Mouse (Mus musculus) monocyte, adult 2 months (primary cell): ENCODE results near the gene Prf1.

Source experiments
- DNase-seq, 2 experiments: peaks; one replicate each; pipeline ENCODE4 v3.0.0; 2022; ENCODE audit warnings: low spot score in 2 of 2, low read depth in 1 of 2

The Prf1 gene

DNA sequence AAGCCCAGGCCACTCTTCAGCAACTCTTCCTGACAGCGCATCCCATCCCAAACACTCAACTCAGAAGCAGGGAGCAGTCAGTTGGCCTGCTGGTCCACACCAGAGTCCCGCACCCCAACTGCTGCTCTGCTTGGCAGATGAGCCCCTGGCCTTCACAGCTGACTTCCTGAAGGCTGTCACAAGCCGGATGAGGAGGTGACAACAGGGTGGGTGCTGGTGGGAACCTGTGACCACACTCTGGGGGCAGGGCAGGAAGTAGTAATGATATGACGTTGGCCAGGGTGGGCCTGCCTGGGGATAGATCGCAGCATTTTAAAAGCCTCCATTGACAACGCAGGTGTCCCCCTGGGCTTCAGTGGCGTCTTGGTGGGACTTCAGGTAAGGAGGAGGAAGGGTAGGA, at the start of gene Prf1:
Prf1 (plus strand) TSS at position 357 of the 400 bp plus-strand sequence.
- no peak for DNase-seq

DNA sequence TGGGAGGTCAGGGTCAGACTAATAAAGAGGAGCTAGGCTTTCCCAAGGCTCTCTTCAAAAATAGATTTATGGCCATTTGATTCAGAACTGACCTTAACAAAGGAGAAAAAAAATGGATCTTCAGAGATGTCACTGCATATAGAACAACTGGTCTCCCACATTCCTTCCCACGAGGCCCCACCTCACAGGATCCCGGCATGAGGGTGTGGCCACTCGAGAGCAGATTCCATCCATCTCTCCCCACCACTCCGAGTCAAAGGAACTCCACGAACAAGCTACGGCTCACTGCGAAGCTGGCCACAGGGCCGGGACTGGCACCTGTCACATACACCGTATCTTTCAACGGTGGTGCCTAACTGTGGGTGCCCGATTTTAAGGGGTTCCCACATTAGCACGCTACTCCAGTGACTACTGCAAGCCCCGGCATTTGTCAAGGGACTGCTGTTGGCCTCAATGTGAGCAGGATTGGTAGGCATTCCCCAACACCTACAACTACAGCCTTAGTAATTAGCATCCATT, 49.0 kb upstream of the Prf1 start:
- no peak for DNase-seq

DNA sequence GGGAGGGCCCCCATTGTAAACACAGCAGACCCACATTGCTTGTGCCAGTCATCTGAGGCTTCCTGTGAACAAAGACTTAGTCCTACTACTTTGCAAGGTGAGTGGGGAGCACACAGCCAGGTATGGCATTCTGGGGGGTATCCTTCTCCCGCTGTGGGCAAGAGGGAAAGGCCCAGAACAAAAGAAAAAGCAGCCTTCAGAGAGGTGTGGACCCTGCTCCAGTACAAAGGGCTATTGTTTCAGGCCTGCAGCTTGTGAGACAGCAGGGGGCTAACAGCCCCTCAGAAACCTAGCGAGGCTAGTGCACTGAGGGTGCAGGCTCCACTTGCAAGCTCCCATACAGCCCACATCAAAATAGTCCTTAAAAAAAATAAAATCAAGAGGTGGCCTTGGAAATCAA, 47.7 kb upstream of the Prf1 start:
- no peak for DNase-seq

DNA sequence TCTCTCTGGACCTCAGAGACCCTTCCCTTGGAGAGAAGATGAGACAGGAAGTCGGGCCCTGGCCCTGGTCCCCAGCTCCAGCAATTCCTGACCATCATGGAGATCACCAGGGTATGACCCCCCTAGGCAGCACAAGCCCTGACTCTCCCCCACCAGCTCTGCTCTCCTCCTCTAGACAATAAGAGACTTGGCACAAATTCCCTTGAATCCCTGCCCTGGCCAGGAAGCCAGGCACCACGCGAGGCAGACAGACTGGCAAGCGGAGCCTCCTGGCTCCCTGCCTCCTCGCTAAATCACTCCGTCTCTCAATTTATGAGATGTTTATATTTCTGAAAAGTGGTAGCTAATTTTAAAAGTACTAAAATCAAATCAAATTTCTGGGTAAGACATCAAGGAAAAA, 42.9 kb upstream of the Prf1 start:
- no peak for DNase-seq

DNA sequence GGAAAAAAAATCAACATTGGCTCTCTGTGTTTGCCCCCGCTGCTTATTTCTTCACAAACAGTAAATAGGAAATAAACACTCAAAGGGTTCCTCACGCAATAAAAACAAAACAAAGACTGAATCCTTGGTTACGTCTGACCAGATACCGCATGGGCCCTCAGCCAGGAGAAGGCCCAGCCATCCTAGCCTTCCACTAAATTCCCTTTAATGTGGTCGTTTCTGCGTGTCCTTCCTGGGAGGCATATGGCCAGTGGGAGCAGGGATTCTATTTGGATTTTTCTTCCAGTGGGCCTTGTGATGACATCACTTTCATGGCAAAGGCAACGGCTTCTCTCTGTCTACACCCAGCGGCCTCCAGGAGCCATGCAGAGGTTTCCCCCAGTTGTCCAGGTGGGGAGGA, 42.4 kb upstream of the Prf1 start:
- no peak for DNase-seq

DNA sequence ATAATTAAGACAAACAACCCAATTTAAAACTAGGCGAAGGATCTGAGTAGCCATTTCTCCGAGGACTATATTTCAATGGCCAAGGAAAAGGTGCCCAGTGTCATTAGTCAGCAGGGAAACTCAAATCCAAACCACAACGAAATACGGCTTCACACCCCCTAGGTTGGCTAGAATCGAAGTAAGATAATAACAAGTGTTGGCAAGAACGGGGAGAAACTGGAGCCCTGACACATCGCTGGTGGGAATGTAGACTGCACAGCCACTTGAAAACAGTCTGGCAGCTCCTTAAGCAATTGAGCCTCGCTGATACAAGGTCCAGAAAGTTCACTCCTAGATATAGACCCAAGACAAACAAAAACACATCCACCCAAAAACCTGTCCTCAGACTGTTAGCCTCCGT, 41.0 kb upstream of the Prf1 start:
- DNase-seq = no peak

DNA sequence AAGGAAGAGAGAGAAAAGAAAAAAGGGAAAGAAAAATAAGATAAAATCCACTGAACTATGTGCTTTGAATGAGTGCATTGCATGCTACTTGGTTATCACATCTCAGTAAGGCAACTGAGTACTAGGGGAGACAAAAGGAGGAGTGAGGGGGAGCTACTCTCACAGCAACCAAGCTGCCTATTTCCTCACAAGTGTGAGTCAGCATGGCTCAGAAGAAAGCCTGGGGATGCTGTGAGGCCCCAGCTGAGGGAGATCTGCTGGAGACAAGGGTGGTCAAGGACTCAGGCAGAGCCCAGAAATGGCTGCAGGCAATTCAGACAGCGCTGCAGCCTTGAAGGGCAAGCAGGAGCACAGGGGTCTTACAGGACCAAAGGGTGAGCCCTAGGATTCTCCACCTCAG, 39.5 kb upstream of the Prf1 start:
- no peak for DNase-seq

DNA sequence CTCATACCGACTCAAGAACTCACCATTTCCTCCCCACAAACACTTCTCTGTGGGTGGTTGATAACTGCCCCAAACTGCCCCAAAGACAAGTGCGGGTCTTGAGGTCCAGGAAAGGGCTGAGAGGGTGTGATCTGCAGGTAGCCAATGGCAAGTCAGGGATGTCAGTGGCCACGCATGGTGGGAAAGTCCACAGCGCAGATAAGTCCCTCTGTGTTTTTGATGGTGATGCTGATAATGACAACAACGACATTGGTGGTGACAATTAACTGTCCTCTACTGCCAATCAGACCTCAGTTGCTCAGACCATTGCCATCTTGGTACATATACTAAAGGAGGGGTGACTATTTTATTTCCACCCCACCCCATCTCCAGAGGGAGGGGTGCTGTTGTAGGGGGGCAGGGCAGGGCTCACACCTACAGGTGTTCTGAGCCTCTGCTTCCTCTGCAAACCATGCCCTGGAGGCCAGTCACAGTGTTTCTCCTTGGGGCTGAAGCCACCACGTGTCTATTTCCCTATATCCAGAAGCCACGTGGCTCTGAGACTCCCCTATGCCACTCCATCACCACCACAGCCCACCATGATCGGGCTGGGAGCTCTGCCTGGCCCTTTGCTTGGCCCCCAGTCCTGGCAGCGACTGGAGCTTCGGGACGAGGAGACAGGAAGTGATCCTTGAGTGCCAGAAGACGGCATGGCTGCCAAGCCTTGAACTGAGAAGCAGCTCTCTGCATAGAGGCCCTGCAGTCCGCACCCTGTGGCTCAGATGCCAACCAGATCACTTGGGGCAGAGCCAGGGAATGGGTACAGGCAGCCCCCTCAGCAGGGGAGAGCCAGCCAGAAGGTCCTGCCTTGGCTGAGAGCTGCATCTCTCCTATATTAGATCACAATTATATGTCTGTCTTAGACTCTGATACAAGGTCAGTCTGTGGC, 36.1 kb upstream of the Prf1 start:
- DNase-seq = no peak

DNA sequence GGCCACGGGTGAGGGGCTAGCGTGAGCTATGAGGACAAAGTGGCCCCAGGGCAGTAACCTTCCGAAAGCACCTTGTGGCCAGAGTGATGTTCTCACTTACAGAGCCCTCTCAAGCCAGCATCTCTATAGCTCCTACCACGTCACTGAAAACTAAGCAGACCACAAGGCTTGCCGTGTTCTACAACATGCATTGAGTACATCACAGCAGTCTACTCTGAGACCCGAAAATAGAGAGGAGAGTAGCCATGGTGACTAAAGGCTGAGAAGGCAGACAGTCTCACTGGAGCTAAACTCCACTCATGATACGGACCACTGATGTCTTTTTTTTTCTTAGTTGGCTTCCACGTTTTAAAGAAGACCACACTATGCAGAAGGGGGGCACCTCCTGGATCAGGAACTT, 34.0 kb upstream of the Prf1 start:
- DNase-seq = no peak

DNA sequence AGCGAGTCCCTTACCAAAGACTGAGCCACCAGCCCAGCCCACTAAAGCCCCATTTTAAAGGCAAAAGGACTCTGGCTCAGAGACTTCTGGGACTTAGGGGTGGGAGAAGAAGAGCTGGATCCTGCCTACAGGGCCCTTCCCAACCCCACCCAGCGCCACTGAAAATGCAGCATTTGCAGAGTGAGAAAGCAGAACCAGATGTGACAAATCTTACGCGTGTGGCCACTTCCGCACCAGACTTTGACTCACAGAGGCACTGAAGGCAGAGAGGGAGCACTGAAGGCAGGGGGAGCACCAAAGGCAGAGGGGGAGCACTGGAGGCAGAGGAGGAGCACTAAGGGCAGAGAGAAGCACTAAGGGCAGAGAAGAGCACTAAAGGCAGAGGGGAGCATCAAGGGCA, 30.3 kb upstream of the Prf1 start:
- no peak for DNase-seq

DNA sequence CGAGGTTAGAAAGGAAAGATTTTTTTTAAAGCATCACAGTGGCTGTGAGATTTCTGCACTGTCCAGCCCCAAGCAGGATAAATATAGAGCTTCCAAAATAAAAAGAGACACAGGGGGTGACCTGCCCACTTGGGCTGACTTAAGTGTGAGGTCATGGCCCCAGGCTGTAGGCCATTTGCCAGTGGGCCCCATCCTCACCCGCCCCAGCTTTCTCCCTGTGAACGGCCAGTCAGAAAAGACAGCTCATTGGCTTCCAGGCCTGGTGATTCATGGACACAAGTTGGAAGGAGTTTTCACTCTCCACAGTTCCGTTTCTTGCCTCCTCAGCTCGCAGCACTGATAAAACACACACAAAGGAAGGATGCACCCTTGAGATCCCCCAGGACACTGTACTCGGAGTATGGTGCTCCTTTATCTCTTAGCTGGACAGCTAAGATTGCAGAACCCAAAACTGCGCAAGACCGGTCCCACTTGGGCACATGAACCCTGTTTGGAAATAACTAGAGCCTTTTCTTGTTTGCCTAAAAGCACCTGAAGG, 25.5 kb upstream of the Prf1 start:
- DNase-seq = no peak

DNA sequence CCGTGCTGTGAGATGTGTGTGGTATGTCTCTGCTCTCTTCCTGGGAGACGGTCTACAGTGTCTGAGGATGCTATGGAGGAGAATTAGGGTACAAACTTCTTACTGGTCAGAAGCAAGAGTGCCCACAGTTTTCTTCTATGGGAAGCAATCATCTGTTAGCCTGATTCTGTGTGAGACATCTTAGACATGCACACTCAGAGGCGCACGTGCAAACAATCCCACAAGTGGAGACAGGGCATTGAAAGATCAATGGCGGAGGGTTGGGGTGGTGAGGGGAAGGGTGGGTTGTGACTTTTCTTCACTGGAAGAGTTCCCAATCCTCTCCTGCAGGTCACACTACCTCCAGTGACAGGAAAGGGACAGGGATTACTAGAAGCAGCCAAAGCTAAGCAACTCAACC, 25.0 kb upstream of the Prf1 start:
- no peak for DNase-seq

DNA sequence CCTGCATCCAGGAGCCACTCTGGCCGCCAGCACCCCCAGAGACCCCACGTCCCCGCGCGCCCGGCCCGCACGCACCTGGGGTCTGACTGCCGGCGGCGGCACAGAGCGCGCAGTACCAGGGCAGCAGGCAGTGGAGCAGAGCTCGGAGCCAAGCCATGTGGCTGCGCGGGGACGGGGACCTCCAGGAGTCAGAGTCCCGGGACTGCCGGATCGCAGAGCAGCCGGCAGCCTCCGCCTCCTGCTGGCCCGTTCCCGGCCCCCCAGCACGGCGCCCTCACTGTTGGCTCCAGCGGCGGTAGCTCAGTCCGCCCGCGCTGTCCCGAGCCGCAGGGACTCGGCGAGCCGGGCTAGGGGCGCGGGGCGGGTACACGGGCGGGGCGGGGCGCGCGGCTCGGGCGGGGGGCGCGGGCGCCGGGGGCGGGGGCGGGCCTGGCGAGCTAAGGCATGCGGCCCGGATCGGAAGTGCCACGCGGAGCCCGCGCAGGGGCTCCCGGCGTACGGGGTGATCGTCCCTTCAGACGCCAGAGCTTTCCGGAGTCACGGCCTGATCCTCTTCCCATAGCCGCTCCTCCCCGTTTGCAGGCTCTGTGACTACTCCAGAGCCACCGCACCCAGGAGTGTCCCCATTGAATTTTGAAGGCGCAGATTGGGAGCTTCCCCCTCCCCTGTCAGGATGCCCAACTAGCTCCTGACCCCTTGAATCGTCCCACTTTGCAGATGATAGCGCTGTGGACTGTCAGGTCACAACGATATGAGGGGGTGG, 24.4 kb upstream of the Prf1 start, which contains the start of gene Adamts14:
Adamts14 (minus strand) TSS at position 358 of the 763 bp plus-strand sequence.
- no peak for DNase-seq

DNA sequence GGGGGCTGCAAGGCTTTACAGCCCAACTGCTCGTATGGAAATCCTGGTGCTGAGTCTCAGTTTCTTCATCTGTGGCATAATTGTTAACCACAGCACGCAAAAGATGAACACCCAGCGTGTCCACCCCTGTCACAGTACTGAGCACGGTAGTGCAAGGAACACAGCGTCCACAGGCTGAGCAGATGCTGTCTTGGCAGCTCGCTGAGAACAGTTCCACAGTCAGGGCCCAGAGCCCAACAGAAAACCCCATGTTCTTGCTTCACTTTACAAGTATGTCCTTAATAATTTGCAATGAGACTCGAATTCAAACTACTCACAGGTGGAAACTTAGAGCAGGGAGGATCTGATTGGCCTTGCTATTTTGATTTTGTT, 23.8 kb upstream of the Prf1 start:
- no peak for DNase-seq

DNA sequence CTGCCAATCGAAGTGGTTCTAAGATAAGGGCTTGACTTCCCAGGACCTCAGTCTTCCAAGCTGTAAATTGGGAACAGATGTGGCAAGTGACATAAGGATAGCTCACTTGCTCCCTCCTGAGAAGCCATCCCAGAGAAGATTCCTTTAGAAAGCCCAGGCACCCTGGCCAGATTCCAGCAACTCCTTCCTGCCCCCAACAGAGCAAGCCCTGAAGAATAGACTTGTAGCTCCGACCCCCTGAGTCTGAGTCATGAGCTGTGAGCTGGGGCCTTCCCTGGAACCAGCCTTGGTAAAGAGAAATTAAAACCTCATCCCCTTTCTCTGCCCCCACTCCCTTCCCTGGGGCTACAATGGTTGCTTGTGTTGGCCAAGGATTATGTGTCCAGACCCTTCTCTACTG, 23.1 kb upstream of the Prf1 start:
- no peak for DNase-seq

DNA sequence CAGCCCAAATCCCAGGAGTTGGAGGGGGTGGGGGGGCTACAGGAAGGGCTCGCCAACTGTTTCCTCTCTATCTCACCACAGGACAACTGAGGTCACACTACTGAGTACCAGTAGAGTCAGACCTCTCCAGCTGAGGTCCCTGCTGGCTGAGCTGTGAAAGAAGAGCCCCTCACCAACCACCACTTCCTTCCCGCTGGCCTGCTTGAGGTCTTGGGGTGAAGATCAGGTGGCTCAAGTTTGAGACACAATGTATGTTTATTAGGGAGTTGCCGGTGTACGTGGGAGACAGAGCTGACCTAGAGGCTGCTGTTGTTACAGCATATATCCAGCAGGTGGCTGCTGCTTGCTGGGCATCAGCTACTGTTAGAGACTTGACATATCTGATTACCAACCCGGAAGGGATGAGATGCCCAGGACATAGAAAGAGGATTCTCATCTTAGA, 21.9 kb upstream of the Prf1 start:
- no peak for DNase-seq

DNA sequence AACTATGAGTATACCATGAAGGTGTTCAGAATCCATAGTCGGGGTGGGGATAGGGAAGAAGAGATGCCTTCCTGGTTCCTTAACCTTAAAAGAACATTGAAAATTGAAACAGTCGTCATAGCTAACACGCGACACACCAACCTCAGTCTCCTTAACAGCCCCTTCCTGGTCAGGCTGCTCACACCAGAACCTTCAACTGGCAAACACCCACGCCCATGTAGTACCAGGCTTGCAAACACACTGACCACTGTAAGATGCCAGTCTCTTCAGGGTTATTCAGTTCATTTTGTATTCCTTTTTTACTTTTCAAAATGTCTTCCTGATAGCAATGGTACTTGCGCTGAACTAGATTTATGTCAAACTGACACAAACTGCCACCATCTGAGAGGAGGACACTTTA, 20.6 kb upstream of the Prf1 start:
- no peak for DNase-seq

DNA sequence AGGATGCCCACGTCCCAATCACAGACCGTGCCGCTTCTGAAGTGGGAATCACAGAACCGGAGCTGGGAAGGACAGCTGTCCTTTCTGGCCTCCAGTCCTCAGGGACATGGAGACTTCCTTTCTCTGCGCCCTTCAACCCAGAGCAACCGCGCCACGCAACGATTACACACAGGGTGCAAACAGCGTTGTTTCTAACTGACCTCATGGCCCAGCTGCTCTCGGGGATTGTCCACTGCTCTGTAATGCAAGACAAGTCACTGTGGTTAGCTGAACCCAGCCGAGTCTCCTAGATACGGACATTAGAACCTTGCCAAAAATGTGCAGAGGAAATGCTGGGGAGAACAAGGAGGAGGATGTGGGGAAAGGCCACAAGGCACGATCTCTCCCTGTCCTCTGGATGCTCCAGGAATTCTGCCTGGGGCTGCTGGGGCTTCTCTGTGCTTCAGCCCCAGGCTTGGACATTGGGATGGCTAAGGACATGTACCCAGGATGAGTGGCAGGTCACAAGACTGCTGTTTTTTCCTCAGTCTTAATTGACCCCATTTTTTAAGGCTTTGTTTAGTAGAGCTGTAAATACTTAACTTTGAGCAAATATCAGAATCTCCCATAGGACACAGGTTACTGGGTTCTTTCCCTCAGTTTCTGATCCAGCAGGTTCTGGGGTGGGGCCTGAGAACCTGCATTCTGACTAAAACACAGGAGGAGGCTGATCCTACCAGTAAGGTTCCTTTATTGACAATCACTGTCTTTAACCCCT, 19.5 kb upstream of the Prf1 start:
- DNase-seq = no peak

DNA sequence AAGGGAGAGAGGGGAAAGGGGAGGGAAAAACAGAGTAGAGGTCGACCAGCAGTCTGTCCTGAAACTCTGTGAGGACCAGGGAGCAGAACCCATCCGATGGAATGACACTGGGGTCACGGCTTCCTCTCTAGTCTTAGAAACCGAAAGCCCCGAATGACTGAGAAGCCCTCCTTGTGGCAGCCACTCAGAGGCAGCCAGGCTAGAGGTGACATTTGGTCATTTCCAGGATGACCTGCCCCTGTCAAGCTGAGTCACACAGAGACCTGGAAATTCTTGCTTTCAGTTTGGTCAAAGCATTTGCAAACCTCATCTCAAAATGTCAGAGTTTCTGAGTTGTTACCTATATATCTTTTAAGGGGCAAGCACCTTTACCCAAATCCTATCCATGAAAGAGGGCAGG, 16.5 kb upstream of the Prf1 start:
- no peak for DNase-seq

DNA sequence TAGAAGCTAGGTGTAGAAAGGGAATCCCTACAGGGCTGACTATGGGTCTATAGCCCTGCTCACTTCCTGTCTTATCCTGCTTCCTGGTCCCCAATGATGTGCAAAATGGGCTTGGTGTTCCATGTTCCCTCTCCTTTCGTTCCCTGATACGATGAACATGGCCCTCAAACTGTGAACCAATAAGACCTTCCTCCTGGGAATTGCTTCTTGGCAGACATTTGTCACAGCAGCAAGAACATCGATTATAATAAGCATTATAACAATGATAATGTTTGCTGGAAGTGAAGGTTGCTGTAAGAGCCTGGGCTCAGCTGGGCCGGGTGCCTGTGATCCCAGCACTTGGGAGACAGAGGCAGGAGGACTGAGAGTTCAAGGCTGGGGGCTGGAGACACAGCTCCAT, 13.3 kb upstream of the Prf1 start:
- no peak for DNase-seq

DNA sequence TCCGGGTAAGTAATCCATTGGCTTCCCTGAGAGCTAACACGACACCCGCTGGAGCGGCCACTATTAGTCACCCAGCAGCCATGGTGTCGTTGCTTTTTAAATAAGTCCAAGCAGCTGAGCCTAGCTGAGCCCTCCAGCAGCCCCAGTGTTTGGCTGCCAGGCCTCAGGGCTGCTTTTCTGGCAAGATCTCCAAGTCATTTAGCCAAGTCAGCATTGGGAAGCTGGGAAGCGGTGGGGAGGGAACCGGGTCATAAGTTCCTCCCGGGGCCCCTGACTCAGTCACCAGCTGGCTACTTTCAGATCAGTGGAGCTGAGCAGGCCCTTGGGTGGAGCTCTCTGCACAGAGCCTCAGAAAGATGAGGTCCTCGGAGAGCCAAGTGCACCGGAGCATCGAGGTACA, 12.4 kb upstream of the Prf1 start:
- DNase-seq = no peak
